Mouse (Mus musculus) neural tube, embryonic 13.5 days (tissue): Measurements from ENCODE around the gene Taldo1. TPM values are rescaled to one million over a fixed set of nuclear protein-coding genes. Genes with fewer than 3 reads are reported as not detected.
A peak's percentile ranks its signal among the peaks of the same experiment; 100 is the strongest.
"Not testable (repeated sequence)": the region's sequence is repeated elsewhere in the genome, so short reads cannot be mapped to it uniquely, and the experiment has no call there.

ENCODE experiments used
- ATAC-seq: fragments of 200-750 bp; cut with Nextera tagmentation; 2 replicates; pipeline ENCODE4 v1.8.0; 2017; ENCODE audit warnings: low read depth, mild to moderate bottlenecking, moderate TSS enrichment, moderate library complexity
- H3K27ac ChIP-seq: fragments of 300-500 bp; sonication (generic); replicated peaks from 2 replicates; pipeline ENCODE4 v1.5.1; 2015; ENCODE audit warnings: moderate library complexity, mild to moderate bottlenecking, inconsistent platforms
- H3K27me3 ChIP-seq: fragments of 300-500 bp; sonication (generic); 2 replicates; pipeline ENCODE4 v1.6.1; 2015; ENCODE audit warnings: mild to moderate bottlenecking, inconsistent platforms
- H3K36me3 ChIP-seq: fragments of 300-500 bp; sonication (generic); 2 replicates; pipeline ENCODE4 v1.6.1; 2015; ENCODE audit warnings: mild to moderate bottlenecking, inconsistent platforms
- H3K4me1 ChIP-seq: fragments of 300-500 bp; sonication (generic); replicated peaks from 2 replicates; pipeline ENCODE4 v1.6.1; 2015; ENCODE audit warnings: inconsistent platforms
- H3K4me2 ChIP-seq: fragments of 300-500 bp; sonication (generic); 2 replicates; pipeline ENCODE4 v1.6.1; 2015; ENCODE audit warnings: inconsistent platforms, mild to moderate bottlenecking, moderate library complexity
- H3K4me3 ChIP-seq: fragments of 300-500 bp; sonication (generic); 2 replicates; pipeline ENCODE4 v1.5.1; 2015; ENCODE audit warnings: mild to moderate bottlenecking, inconsistent platforms
- H3K9ac ChIP-seq: fragments of 300-500 bp; sonication (generic); 2 replicates; pipeline ENCODE4 v1.6.1; 2015; ENCODE audit warnings: moderate library complexity, mild to moderate bottlenecking, inconsistent platforms
- H3K9me3 ChIP-seq: fragments of 300-500 bp; sonication (generic); 2 replicates; pipeline ENCODE4 v1.6.1; 2016; ENCODE audit warnings: inconsistent platforms
- WGBS: fragments of 180-500 bp; shearing (Covaris S2); methylation state at CpG from one replicate; pipeline ENCODE4 v1.1.7; 2015; 5-methylcytosine and 5-hydroxymethylcytosine counted together
- polyA plus RNA-seq: library from polyadenylated mRNA; unstranded; fragments of >200 nt; fragmentation: Nextera tagmentation; extraction: Ambion mirVana; gene quantifications from 2 replicates; pipeline ENCODE4 v1.2.1, GENCODE M21; 2015

Gene Taldo1
- polyA plus RNA-seq, 1 experiment from 2014 or later: 340 TPM

DNA sequence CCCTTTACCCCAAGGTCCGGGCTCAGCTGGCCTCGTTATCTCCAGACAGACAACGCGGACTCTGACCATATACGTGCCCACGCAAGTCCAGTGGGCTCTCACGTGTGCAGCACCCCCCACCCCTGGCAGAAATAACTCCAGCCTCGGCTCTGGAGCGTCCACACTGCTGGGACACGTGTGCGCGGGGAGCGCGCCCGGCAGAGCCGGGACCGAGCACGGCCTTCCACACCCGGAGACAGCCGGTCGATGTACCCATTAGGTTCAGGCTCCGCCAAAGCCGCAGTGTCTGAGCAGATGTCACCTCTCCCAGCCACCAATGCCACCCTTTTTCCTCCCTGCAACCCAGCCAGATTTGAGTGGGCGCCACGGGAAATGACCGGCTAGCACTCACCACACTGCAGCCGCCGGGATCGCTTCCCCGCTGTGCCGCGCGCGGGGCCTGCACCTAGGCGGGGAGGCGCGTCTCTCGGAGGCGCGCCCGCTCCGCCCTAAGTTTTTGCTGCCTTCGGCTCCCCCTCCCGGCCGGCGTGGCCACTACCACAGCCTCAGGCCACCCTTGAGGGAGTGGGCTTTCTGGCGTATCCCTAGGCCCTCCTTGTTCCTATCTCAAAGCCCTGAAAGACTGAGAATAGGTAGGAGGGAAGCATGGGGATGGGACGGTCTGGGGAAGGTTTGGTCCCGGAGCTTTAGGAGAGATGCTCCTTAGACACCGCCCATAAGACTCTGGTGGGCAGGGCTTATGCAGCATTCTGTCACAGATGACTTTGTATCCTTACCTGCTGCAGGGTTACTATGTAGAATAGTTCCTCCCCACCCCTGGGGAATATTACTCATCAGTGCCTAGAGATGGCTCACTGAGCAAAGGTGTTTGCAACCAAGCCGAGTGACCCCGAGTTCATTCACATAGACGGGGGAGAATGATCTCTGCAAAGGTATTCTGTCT lies 45.5 kb downstream of the Taldo1 start, which contains the start of gene Slc25a22:
Slc25a22 (minus strand) TSS at position 715 of the 943 bp plus-strand sequence.
- H3K36me3 ChIP-seq: peaks cover 15% of the 10 kb centered on the region
- peak within 1 kb of the TSS; percentile 82 for H3K27ac ChIP-seq
- 5% methylated on average over 53 of the region's 53 CpGs for WGBS
- peak within 1 kb of the TSS; percentile 89 for H3K9ac ChIP-seq
- peaks cover 70% of the 10 kb centered on the region for H3K4me1 ChIP-seq
- H3K27me3 ChIP-seq: no peaks in the 10 kb centered on the region
- no peaks in the 10 kb centered on the region for H3K9me3 ChIP-seq
- H3K4me3 ChIP-seq: peak within 1 kb of the TSS; percentile 64
- peak within 1 kb of the TSS; percentile 95 for H3K4me2 ChIP-seq
- peak; percentile 74 for ATAC-seq

DNA sequence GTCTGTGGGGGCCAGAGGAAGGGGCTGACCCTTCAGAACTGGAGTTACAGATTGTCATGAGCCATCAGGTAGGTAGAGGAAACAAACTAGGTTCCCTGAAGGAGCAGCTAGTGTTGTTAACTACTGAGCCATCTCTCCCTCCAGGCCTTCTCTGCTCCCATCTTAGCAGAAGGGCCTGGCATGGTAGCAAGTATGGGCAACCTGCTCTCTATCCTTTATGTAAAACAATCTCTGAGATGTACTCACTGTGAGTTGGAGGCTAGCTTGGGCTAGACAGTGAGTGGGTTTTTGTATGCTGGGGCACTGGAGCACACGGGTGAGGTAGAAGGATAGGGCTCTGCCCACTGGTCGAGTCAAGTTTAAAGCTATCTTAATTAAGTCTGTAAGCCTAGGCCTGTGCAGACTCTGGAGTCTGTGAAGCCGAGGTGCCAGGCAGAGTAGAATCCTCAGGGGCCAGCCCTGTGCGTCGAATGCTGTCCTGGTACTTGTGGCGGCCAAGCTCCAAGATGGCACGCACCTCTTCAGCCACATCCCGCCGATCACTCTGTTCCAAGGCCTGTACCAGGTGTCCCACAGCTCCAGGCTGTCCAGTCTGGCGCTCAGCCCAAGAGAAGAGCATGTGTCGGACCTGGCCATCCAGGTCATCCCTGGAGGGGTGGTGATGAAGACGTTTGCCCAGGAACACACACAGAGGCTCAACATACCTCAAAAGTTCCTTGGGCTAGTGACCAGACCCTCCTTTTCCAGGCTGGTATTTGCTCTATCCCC lies 46.4 kb downstream of the Taldo1 start:
- 90% methylated on average over 12 of the region's 12 CpGs for WGBS
- peaks cover 70% of the 10 kb centered on the region for H3K4me1 ChIP-seq

GRCm38 (mm10) chr7:141439140-141439679 lies 47.2 kb downstream of the Taldo1 start:
- Histone ChIP-seq H3K4me1 (peaks cover 70% of the 10 kb centered on the region), H3K9ac (0 out of 2 replicates have a peak overlapping the region, but pooled peaks have one; percentile 0), H3K9me3 (no peaks in the 10 kb centered on the region), H3K27ac (no peak overlapping the region), H3K4me2 (no peak overlapping the region), H3K27me3 (no peaks in the 10 kb centered on the region), H3K4me3 (no peak overlapping the region), H3K36me3 (no peaks in the 10 kb centered on the region; the same call in 1 of the 2 replicates)
- 94% methylated on average over 10 of the region's 10 CpGs for WGBS
- ATAC-seq: no peak

More for the DNA sequence above, 46.4 kb downstream of the Taldo1 start:
- H3K36me3 ChIP-seq: peaks cover 6% of the 10 kb centered on the region; the same call in 1 of the 2 replicates
- H3K27me3 ChIP-seq: no peaks in the 10 kb centered on the region
- H3K4me3 ChIP-seq: no peak overlapping the region; the same call in 1 of the 2 replicates
- ATAC-seq: no peak
- H3K9me3 ChIP-seq: no peaks in the 10 kb centered on the region
- peak overlapping the region; percentile 95; the same call in 1 of the 2 replicates for H3K4me2 ChIP-seq
- peak overlapping the region; percentile 82; the same call in 1 of the 2 replicates for H3K27ac ChIP-seq
- H3K9ac ChIP-seq: peak overlapping the region; percentile 89; the same call in 1 of the 2 replicates

GRCm38 (mm10) chr7:141439811-141440210 lies 47.8 kb downstream of the Taldo1 start:
- no peak for ATAC-seq
- Histone ChIP-seq H3K4me2 (no peak overlapping the region), H3K27ac (no peak overlapping the region), H3K9me3 (no peaks in the 10 kb centered on the region), H3K4me3 (no peak overlapping the region), H3K9ac (no peak overlapping the region), H3K36me3 (no peaks in the 10 kb centered on the region; the same call in 1 of the 2 replicates), H3K4me1 (peaks cover 66% of the 10 kb centered on the region), H3K27me3 (no peaks in the 10 kb centered on the region)
- WGBS: 97% methylated on average over 11 of the region's 11 CpGs

DNA sequence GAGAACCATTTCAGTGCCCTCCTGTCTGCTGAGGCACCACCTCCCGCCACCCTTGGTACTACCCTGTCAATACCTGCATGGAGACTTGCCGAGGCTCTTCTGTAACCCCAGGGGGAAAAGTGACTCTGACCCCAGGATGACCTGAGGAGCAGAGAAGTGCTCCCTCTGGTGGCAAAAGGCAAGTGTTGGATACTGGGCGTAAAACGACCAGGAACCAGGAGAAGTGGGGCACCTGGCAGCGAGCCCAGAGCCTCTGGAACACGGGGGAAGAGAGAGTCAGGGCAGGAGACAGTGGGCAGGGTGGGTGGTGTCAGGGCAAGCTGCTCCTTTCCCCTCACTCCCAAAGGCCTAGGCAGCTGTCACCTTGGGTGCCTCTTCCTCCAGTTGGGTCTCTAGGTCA lies 48.6 kb downstream of the Taldo1 start:
- H3K9me3 ChIP-seq: no peaks in the 10 kb centered on the region
- H3K36me3 ChIP-seq: no peaks in the 10 kb centered on the region; the same call in 1 of the 2 replicates
- H3K4me1 ChIP-seq: peaks cover 58% of the 10 kb centered on the region
- no peaks in the 10 kb centered on the region for H3K27me3 ChIP-seq
- 24% methylated on average over 6 of the region's 6 CpGs for WGBS
- H3K4me3 ChIP-seq: no peak overlapping the region
- H3K4me2 ChIP-seq: no peak overlapping the region
- H3K9ac ChIP-seq: peak overlapping the region; percentile 26; the same call in 1 of the 2 replicates
- no peak for ATAC-seq
- H3K27ac ChIP-seq: no peak overlapping the region

DNA sequence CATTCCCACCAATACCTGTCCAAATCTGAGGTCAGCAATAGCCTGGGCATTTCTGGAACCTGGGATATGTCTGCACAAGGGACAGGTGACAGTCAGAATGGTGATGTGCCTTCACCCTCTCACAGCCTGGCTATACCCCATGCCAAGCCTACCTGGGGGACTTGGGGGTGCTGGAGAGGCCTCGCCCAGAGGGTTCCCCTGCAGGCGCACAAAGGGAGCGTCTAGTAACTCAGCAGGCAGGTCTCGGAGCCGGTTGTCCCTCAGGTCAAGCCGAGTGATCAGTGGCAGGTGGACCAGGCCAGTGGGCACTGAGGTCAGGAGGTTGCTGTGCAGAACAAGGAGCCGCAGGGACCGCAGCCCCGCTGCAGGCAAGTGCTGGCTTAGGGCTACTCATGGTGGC lies 49.5 kb downstream of the Taldo1 start:
- no peak overlapping the region for H3K4me3 ChIP-seq
- no peaks in the 10 kb centered on the region for H3K27me3 ChIP-seq
- no peaks in the 10 kb centered on the region for H3K9me3 ChIP-seq
- no peak overlapping the region for H3K27ac ChIP-seq
- WGBS: 89% methylated on average over 9 of the region's 9 CpGs
- H3K36me3 ChIP-seq: no peaks in the 10 kb centered on the region; the same call in 1 of the 2 replicates
- 0 out of 2 replicates have a peak overlapping the region, but pooled peaks have one; percentile 5 for H3K9ac ChIP-seq
- no peak overlapping the region for H3K4me2 ChIP-seq
- peaks cover 49% of the 10 kb centered on the region for H3K4me1 ChIP-seq
- ATAC-seq: no peak

DNA sequence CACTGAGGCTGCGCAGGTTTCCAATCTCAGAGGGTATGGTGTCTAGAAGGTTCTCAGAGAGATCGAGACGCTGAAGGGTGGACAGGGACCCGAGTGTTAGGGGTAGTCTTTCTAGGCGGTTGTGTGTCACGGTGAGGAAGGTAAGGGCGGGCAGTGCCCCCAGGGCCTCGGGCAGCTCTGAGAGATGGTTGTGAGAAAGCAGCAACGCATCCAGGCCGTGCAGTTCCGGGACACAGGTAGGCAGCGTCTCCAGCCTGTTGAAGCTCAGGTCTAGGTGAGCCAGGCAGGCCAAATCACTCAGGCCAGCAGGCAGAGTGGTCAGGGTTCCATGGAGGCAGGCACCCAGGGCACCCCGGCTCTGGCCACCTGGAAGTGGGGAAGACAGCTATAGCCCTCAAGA lies 50.2 kb downstream of the Taldo1 start:
- H3K4me1 ChIP-seq: peaks cover 42% of the 10 kb centered on the region
- no peaks in the 10 kb centered on the region; the same call in 1 of the 2 replicates for H3K36me3 ChIP-seq
- H3K4me3 ChIP-seq: no peak overlapping the region
- 95% methylated on average over 13 of the region's 13 CpGs for WGBS
- ATAC-seq: no peak
- no peak overlapping the region for H3K27ac ChIP-seq
- H3K9ac ChIP-seq: peak overlapping the region; percentile 62; the same call in 1 of the 2 replicates
- peak overlapping the region; percentile 67; the same call in 1 of the 2 replicates for H3K4me2 ChIP-seq
- H3K9me3 ChIP-seq: no peaks in the 10 kb centered on the region
- no peaks in the 10 kb centered on the region for H3K27me3 ChIP-seq

DNA sequence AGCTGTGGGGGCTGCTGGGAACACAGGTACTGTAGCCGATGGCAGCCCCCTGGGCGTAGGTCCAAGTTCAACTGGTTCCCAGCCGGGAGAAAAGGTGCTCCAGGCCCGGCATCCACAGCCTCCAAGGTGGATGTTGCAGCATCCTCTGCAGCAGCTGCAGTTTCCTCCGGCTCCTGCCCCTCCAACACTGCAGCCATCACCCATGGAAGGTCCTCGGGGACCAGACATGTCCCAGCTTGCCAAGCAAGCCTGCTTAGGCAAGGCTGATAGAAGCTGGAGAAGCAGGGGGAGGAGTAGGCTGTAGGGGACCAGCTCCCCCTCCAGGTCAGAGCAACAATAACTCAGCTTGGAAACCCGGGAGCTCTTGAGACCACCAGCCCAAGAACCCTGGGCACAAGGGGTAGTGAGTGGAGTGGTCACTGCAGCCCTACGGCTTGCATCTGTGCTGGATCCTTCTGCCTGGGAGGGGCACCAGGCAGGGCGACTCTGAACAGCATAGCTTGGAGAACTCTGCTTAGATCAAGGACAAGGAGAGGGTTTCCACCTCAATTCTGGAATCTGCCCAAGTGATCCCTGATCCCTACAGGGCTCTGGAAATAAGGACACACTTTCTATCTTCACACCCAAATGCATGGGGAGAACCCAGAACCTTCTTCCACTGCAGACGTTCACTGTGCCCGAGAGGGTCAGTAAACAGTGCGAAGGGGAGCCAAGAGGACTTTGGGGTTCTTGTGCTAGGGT lies 51.3 kb downstream of the Taldo1 start:
- WGBS: 23% methylated on average over 12 of the region's 12 CpGs
- ATAC-seq: no peak
- peak overlapping the region; percentile 62 for H3K9ac ChIP-seq
- H3K36me3 ChIP-seq: no peaks in the 10 kb centered on the region; the same call in 1 of the 2 replicates
- peaks cover 41% of the 10 kb centered on the region for H3K4me1 ChIP-seq
- H3K27me3 ChIP-seq: no peaks in the 10 kb centered on the region
- peak overlapping the region; percentile 67 for H3K4me2 ChIP-seq
- H3K27ac ChIP-seq: no peak overlapping the region
- no peaks in the 10 kb centered on the region for H3K9me3 ChIP-seq
- peak overlapping the region; percentile 37 for H3K4me3 ChIP-seq

DNA sequence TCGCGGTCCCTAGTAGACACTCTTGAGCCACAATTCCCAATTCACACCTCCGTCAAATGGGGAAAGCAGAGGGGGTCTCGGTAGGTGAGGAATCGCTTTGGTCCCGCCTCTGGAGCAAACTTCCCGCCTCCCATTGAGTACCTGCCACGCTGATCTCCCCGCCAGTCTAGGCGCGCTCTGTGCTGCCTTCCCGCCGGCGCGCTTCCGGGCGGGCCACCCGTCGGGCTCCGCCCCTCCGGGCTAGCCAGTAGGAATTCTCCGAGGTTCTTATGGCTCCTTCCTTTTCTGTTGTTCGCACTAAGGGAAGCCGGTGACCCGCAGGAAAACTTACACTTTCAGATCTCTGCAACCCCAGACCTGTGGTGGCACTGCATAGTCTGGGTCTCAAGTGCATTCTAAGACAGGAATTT lies 51.8 kb downstream of the Taldo1 start, which contains the start of gene Pidd1:
Pidd1 (minus strand) TSS at position 198 of the 410 bp plus-strand sequence.
- no peaks in the 10 kb centered on the region for H3K9me3 ChIP-seq
- H3K27ac ChIP-seq: no peak within 1 kb of the TSS
- no peaks in the 10 kb centered on the region for H3K27me3 ChIP-seq
- WGBS: under 1% methylated on average over 25 of the region's 25 CpGs
- peaks cover 5% of the 10 kb centered on the region; the same call in 1 of the 2 replicates for H3K36me3 ChIP-seq
- H3K4me2 ChIP-seq: peak within 1 kb of the TSS; percentile 67
- H3K4me3 ChIP-seq: peak within 1 kb of the TSS; percentile 37
- no peak for ATAC-seq
- H3K9ac ChIP-seq: peak within 1 kb of the TSS; percentile 62
- peaks cover 47% of the 10 kb centered on the region for H3K4me1 ChIP-seq

GRCm38 (mm10) chr7:141446374-141446773 lies 54.4 kb downstream of the Taldo1 start:
- not testable (repeated sequence) for ATAC-seq, H3K4me3 ChIP-seq, H3K9me3 ChIP-seq, H3K27ac ChIP-seq, H3K9ac ChIP-seq, H3K27me3 ChIP-seq
- Histone ChIP-seq H3K4me1 (peaks cover 42% of the 10 kb centered on the region), H3K36me3 (peaks cover 30% of the 10 kb centered on the region), H3K4me2 (peak overlapping the region; percentile 88; the same call in 1 of the 2 replicates)
- 86% methylated on average over 3 of the region's 3 CpGs for WGBS
